Mouse (Mus musculus) kidney, adult 2 months (tissue): ENCODE data around the gene Ndufs8.

Experiments
- CTCF ChIP-seq: fragments of 200-500 bp; conservative IDR thresholded peaks from 2 replicates; pipeline ENCODE4 v1.5.1; 2011; ENCODE audit warnings: low read depth, mild to moderate bottlenecking, control low read depth, low read length, moderate library complexity, mixed read lengths; ENCODE audit not compliant: insufficient read depth, insufficient read length
- POLR2A ChIP-seq: fragments of 200-500 bp; IDR thresholded peaks from one replicate; pipeline ENCODE4 v1.6.1; 2011; ENCODE audit warnings: low read depth, low read length, control low read depth

- no peak for TF ChIP-seq CTCF
- no peak for TF ChIP-seq POLR2A
These were observed 7.4 kb upstream of the Ndufs8 start for GRCm38 (mm10) chr19:3919928-3920327.
